Mouse (Mus musculus) limb, embryonic 12.5 days (tissue): Measurements from ENCODE around the gene Lcp2. TPM values are rescaled to one million over a fixed set of nuclear protein-coding genes. Genes with fewer than 3 reads are reported as not detected.

Source experiments
- ATAC-seq: fragments of 200-750 bp; cut with Nextera tagmentation; 2 replicates; pipeline ENCODE4 v1.8.0; 2017; ENCODE audit warnings: low read depth, moderate TSS enrichment; ENCODE audit not compliant: insufficient number of reproducible peaks, insufficient read depth, low FRiP score, low TSS enrichment
- H3K27ac ChIP-seq: fragments of 300-500 bp; sonication (generic); 2 replicates; pipeline ENCODE4 v1.5.1; 2016; ENCODE audit warnings: mild to moderate bottlenecking, moderate library complexity
- H3K27me3 ChIP-seq: fragments of 300-500 bp; sonication (generic); 2 replicates; pipeline ENCODE4 v1.6.1; 2016; ENCODE audit warnings: mild to moderate bottlenecking, moderate library complexity
- H3K36me3 ChIP-seq: fragments of 300-500 bp; sonication (generic); 2 replicates; pipeline ENCODE4 v1.6.1; 2016; ENCODE audit warnings: mild to moderate bottlenecking, moderate library complexity
- H3K4me1 ChIP-seq: fragments of 300-500 bp; sonication (generic); replicated peaks from 2 replicates; pipeline ENCODE4 v1.6.1; 2016
- H3K4me2 ChIP-seq: fragments of 300-500 bp; sonication (generic); 2 replicates; pipeline ENCODE4 v1.6.1; 2016; ENCODE audit warnings: mild to moderate bottlenecking, moderate library complexity
- H3K4me3 ChIP-seq: fragments of 300-500 bp; sonication (generic); replicated peaks from 2 replicates; pipeline ENCODE4 v1.5.1; 2016; ENCODE audit warnings: mild to moderate bottlenecking
- H3K9ac ChIP-seq: fragments of 300-500 bp; sonication (generic); replicated peaks from 2 replicates; pipeline ENCODE4 v1.6.1; 2016; ENCODE audit warnings: mild to moderate bottlenecking, moderate library complexity
- H3K9me3 ChIP-seq: fragments of 300-500 bp; sonication (generic); 2 replicates; pipeline ENCODE4 v1.6.1; 2016; ENCODE audit warnings: mild to moderate bottlenecking, moderate library complexity
- WGBS: fragments of 180-500 bp; shearing (Covaris S2); methylation state at CpG from one replicate; pipeline ENCODE4 v1.1.7; 2016; 5-methylcytosine and 5-hydroxymethylcytosine counted together
- polyA plus RNA-seq: library from polyadenylated mRNA; unstranded; fragments of >200 nt; fragmentation: Nextera tagmentation; extraction: Ambion mirVana; gene quantifications from 2 replicates; pipeline ENCODE4 v1.2.1, GENCODE M21; 2016

Lcp2 gene
- polyA plus RNA-seq, 1 experiment from 2014 or later, result 1.3 TPM

DNA sequence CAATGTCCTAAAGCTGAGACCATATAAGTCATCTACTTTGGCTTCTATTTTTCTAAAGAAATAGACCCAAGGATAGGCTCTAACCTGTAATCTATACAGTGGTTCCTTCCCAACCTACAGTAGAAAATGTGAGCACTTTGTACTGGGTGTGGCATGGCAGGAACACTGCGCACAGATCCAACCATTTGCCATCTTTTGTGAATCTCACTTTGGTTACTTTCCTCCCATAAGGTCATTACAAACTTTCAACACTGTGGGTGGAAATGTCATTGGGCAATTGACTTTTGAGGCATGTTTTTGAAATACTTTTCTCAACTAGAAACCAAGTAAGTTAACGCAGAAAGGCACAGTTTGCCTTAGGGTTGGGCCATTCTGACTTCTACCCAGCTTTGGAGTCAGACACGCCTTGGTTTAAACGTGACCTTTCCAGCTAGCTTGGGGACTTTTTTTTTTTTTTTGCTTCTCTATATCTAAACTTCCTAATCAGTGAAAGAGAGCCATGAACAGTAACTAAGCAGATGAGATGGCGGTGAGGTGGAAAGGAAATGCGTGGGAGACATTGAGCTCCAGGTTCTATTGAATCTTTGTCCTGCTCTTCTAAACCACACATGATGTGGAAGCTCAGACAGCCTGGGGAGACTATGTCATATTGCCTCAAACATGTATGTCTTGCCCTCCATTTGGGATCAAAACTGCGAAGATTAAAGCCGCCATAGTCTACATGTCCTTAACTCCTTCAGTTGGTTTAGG is 1.8 kb downstream of the Lcp2 start:
- Histone ChIP-seq H3K4me1 (no peaks in the 10 kb centered on the region), H3K9me3 (no peaks in the 10 kb centered on the region), H3K4me3 (no peak overlapping the region), H3K27ac (no peak overlapping the region), H3K36me3 (no peaks in the 10 kb centered on the region), H3K27me3 (no peaks in the 10 kb centered on the region), H3K9ac (no peak overlapping the region), H3K4me2 (no peak overlapping the region)
- WGBS, result 88% methylated on average over 8 of the region's 8 CpGs
- no peak for ATAC-seq

DNA sequence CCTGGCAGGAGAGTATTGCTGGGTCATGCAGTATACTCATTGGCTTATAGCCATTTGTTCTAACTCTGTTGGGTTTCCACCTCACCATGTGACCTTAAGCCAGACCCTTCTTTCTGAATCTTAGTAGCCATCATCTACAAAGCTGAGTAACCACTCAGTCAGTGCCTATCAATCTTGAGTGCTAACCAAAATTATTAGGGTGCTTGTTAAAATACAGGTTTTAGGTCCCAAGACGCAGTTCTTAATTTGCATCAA is 2.3 kb downstream of the Lcp2 start:
- Histone ChIP-seq H3K9ac (no peak overlapping the region), H3K4me2 (no peak overlapping the region), H3K27ac (no peak overlapping the region), H3K4me3 (no peak overlapping the region), H3K4me1 (no peaks in the 10 kb centered on the region), H3K9me3 (no peaks in the 10 kb centered on the region), H3K36me3 (no peaks in the 10 kb centered on the region), H3K27me3 (no peaks in the 10 kb centered on the region)
- no peak for ATAC-seq
- WGBS, result 97% methylated on average over 1 of the region's 1 CpGs

- Histone ChIP-seq H3K9ac (no peak overlapping the region), H3K4me2 (no peak overlapping the region), H3K4me1 (no peaks in the 10 kb centered on the region), H3K9me3 (no peaks in the 10 kb centered on the region), H3K27ac (no peak overlapping the region), H3K36me3 (no peaks in the 10 kb centered on the region), H3K4me3 (no peak overlapping the region), H3K27me3 (no peaks in the 10 kb centered on the region)
- 76% methylated on average over 1 of the region's 1 CpGs for WGBS
- no peak for ATAC-seq
These were observed 3.3 kb downstream of the Lcp2 start for GRCm38 (mm10) chr11:34050063-34050462.

GRCm38 (mm10) chr11:34050643-34051042 is 3.9 kb downstream of the Lcp2 start:
- Histone ChIP-seq H3K9me3 (no peaks in the 10 kb centered on the region), H3K27me3 (no peaks in the 10 kb centered on the region), H3K9ac (no peak overlapping the region), H3K4me2 (no peak overlapping the region), H3K4me3 (no peak overlapping the region), H3K36me3 (no peaks in the 10 kb centered on the region), H3K4me1 (no peaks in the 10 kb centered on the region), H3K27ac (no peak overlapping the region)
- WGBS, result 71% methylated on average over 2 of the region's 2 CpGs
- no peak for ATAC-seq

- no peaks in the 10 kb centered on the region for H3K27me3 ChIP-seq
- no peak overlapping the region for H3K27ac ChIP-seq
- H3K4me3 ChIP-seq, result no peak overlapping the region
- no peak overlapping the region for H3K9ac ChIP-seq
- no peaks in the 10 kb centered on the region for H3K36me3 ChIP-seq
- H3K9me3 ChIP-seq, result no peaks in the 10 kb centered on the region
- no peak overlapping the region for H3K4me2 ChIP-seq
- H3K4me1 ChIP-seq, result no peaks in the 10 kb centered on the region
- no peak for ATAC-seq
- WGBS, result 84% methylated on average over 6 of the region's 6 CpGs
These were observed 6.5 kb downstream of the Lcp2 start for GRCm38 (mm10) chr11:34053031-34053818.

- no peak for ATAC-seq
- Histone ChIP-seq H3K36me3 (no peaks in the 10 kb centered on the region), H3K4me2 (no peak overlapping the region), H3K27ac (no peak overlapping the region), H3K9ac (no peak overlapping the region), H3K9me3 (no peaks in the 10 kb centered on the region), H3K27me3 (no peaks in the 10 kb centered on the region), H3K4me1 (no peaks in the 10 kb centered on the region), H3K4me3 (no peak overlapping the region)
- WGBS, result 76% methylated on average over 7 of the region's 7 CpGs
These were observed 7.5 kb downstream of the Lcp2 start for GRCm38 (mm10) chr11:34054031-34054727.

GRCm38 (mm10) chr11:34056715-34057114 is 10.0 kb downstream of the Lcp2 start:
- Histone ChIP-seq H3K9me3 (no peaks in the 10 kb centered on the region), H3K27me3 (no peaks in the 10 kb centered on the region), H3K4me2 (no peak overlapping the region), H3K4me1 (no peaks in the 10 kb centered on the region), H3K27ac (no peak overlapping the region), H3K36me3 (no peaks in the 10 kb centered on the region), H3K4me3 (no peak overlapping the region), H3K9ac (no peak overlapping the region)
- ATAC-seq, result no peak
- WGBS, result 89% methylated on average over 1 of the region's 1 CpGs

- Histone ChIP-seq H3K4me1 (no peaks in the 10 kb centered on the region), H3K4me3 (no peak overlapping the region), H3K4me2 (no peak overlapping the region), H3K9ac (no peak overlapping the region), H3K27me3 (no peaks in the 10 kb centered on the region), H3K9me3 (no peaks in the 10 kb centered on the region), H3K36me3 (no peaks in the 10 kb centered on the region), H3K27ac (no peak overlapping the region)
- ATAC-seq, result no peak
These were observed 11.6 kb downstream of the Lcp2 start for GRCm38 (mm10) chr11:34058332-34058731.

DNA sequence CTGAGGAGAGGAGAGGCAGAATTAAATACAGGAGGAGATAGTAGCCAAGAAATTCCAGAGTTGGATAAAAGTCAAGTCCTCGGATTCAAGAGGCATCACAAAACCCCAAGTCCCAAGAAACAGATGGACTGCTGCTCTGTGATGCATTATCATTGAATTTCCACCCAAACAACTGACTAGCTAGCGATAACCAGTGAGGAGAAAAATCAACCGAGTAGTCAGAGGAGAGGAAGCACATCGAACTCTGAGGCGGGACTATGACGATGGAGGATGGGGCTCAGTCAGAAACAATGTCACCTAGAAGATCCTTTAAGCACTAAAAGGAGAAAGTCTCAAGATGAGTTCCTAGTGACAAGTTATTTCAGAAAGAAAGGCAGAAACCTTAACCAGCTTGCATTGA is 12.2 kb downstream of the Lcp2 start:
- H3K4me3 ChIP-seq, result no peak overlapping the region
- ATAC-seq, result no peak
- WGBS, result 90% methylated on average over 6 of the region's 6 CpGs
- no peak overlapping the region for H3K27ac ChIP-seq
- H3K36me3 ChIP-seq, result no peaks in the 10 kb centered on the region
- no peaks in the 10 kb centered on the region for H3K27me3 ChIP-seq
- H3K9me3 ChIP-seq, result no peaks in the 10 kb centered on the region
- peaks cover 3% of the 10 kb centered on the region for H3K4me1 ChIP-seq
- no peak overlapping the region for H3K9ac ChIP-seq
- no peak overlapping the region for H3K4me2 ChIP-seq

DNA sequence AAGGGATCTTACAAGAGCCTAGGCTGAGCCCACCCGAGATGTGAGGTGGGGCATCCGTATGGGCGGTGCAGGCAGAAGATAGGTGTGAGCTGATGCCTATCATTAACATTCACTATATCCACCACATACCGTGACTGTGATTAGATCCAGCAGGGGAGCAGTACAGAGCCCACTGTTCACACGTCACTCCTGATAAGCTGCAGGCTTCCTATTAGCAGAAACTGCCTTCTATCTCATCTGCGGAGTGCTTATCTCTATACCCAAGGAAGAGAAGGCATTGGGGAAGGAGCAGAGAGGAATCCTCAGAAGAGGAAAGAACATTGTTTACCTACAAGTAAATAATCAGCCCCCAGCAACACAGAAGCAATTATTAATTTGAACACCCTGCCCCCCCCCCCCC is 15.0 kb downstream of the Lcp2 start:
- no peak overlapping the region for H3K27ac ChIP-seq
- no peaks in the 10 kb centered on the region for H3K27me3 ChIP-seq
- H3K4me3 ChIP-seq, result no peak overlapping the region
- no peak overlapping the region for H3K4me2 ChIP-seq
- ATAC-seq, result no peak
- WGBS, result 55% methylated on average over 6 of the region's 6 CpGs
- H3K9ac ChIP-seq, result no peak overlapping the region
- H3K36me3 ChIP-seq, result no peaks in the 10 kb centered on the region
- no peaks in the 10 kb centered on the region for H3K9me3 ChIP-seq
- peaks cover 7% of the 10 kb centered on the region for H3K4me1 ChIP-seq

- Histone ChIP-seq H3K4me3 (no peak overlapping the region), H3K9ac (no peak overlapping the region), H3K27me3 (no peaks in the 10 kb centered on the region), H3K4me1 (peaks cover 7% of the 10 kb centered on the region), H3K4me2 (no peak overlapping the region), H3K27ac (no peak overlapping the region), H3K9me3 (no peaks in the 10 kb centered on the region), H3K36me3 (no peaks in the 10 kb centered on the region)
- WGBS, result 63% methylated on average over 2 of the region's 2 CpGs
- ATAC-seq, result no peak
These were observed 16.5 kb downstream of the Lcp2 start for GRCm38 (mm10) chr11:34063257-34063656.
